Mouse (Mus musculus) forebrain, postnatal 0 days (tissue): ENCODE data around the gene Sumo2. TPM values are rescaled to one million over a fixed set of nuclear protein-coding genes. Genes with fewer than 3 reads are reported as not detected.
A peak's percentile ranks its signal among the peaks of the same experiment; 100 is the strongest.

Experiments used
- ATAC-seq: fragments of 200-750 bp; cut with Nextera tagmentation; 2 replicates; pipeline ENCODE4 v1.8.0; 2017; ENCODE audit warnings: mild to moderate bottlenecking, moderate library complexity
- DNase-seq: peaks from one replicate; pipeline ENCODE4 v3.0.0-alpha.2; 2015
- H3K27ac ChIP-seq: fragments of 300-500 bp; sonication (generic); 2 replicates; pipeline ENCODE4 v1.5.1; 2014; ENCODE audit warnings: low read depth, mild to moderate bottlenecking, antibody characterized with exemption, low read length, moderate library complexity, mixed read lengths
- H3K27me3 ChIP-seq: fragments of 300-500 bp; sonication (generic); 2 replicates; pipeline ENCODE4 v1.6.1; 2014; ENCODE audit warnings: mild to moderate bottlenecking, low read length, mixed read lengths; ENCODE audit not compliant: insufficient read depth
- H3K36me3 ChIP-seq: fragments of 300-500 bp; sonication (generic); 2 replicates; pipeline ENCODE4 v1.6.1; 2014; ENCODE audit warnings: mild to moderate bottlenecking, moderate library complexity; ENCODE audit not compliant: insufficient read depth
- H3K4me1 ChIP-seq: fragments of 300-500 bp; sonication (generic); 2 replicates; pipeline ENCODE4 v1.6.1; 2014; ENCODE audit warnings: antibody characterized with exemption; ENCODE audit not compliant: insufficient read depth
- H3K4me2 ChIP-seq: fragments of 300-500 bp; sonication (generic); 2 replicates; pipeline ENCODE4 v1.6.1; 2014; ENCODE audit warnings: low read depth, mild to moderate bottlenecking, moderate library complexity
- H3K4me3 ChIP-seq: fragments of 300-500 bp; sonication (generic); 2 replicates; pipeline ENCODE4 v1.5.1; 2014; ENCODE audit warnings: low read depth, low read length, mixed read lengths
- H3K9ac ChIP-seq: fragments of 300-500 bp; sonication (generic); 2 replicates; pipeline ENCODE4 v1.6.1; 2014; ENCODE audit warnings: mild to moderate bottlenecking
- H3K9me3 ChIP-seq: fragments of 300-500 bp; sonication (generic); 2 replicates; pipeline ENCODE4 v1.6.1; 2016; ENCODE audit warnings: low read length
- CTCF ChIP-seq: sonication (generic); IDR thresholded peaks from 2 replicates; pipeline ENCODE4 v1.5.1; 2016; ENCODE audit warnings: antibody characterized with exemption, control low read depth, low read depth
- WGBS: fragments of 180-500 bp; shearing (Covaris S2); extraction: QIAGEN DNeasy Blood & Tissue Kit; methylation state at CpG from one replicate; pipeline ENCODE4 v1.1.7; 2014; 5-methylcytosine and 5-hydroxymethylcytosine counted together
- polyA plus RNA-seq: library from polyadenylated mRNA; unstranded; fragments of >200 nt; fragmentation: Nextera tagmentation; extraction: Ambion mirVana; gene quantifications from 2 replicates; pipeline ENCODE4 v1.2.1, GENCODE M21; 2015
- total RNA-seq: library from RNA; depleted of rRNA; stranded (reverse); fragments of >200 nt; gene quantifications from 2 replicates; pipeline ENCODE4 v1.2.3, GENCODE M21; 2014

The Sumo2 gene
- total and polyA plus RNA-seq, 2 experiments from 2014 or later = 795 to 1,185 TPM

DNA sequence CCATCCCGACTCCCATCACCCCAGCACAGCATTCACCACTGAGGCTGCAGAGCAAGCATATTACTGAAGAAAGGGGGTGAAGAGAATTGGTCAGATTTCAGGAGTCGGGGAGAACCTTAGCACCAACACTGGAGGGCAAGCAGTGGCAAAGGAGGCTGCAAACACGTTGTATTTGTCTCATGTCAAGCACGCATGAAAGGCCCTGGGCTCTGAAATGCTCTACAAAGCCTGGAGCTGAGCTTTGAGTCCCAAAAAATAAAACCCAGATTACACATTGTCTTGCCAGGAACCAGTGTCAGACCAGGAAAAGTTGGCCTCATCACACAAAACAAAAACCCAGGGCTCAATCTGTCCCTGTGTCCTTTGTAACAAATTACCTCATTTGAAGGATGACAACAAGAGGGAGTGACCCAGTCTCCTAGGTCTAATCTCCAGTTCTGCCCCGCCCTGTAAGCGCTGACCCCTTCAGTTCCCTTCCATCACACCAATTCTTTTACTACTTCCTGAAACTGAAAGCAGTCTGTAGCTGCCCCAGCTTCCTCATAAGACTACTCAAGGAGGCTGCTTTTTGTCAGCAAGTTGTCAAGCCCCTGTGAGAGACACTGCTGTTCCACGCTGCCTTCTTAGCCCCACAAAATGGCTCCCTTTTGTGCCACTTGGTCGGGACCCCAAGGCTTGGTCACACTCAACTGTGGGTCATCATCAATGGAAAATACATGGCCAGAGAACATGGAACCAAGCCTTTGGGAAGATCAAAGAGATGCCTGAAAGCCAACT lies 23.5 kb downstream of the Sumo2 start:
- H3K4me1 ChIP-seq = peaks cover 21% of the 10 kb centered on the region
- H3K27me3 ChIP-seq = no peaks in the 10 kb centered on the region
- ATAC-seq (no peak), DNase-seq (peak; percentile 56)
- TF ChIP-seq CTCF = no peak
- peak overlapping the region; percentile 91 for H3K27ac ChIP-seq
- no peaks in the 10 kb centered on the region for H3K36me3 ChIP-seq
- no peaks in the 10 kb centered on the region for H3K9me3 ChIP-seq
- peak overlapping the region; percentile 77 for H3K4me2 ChIP-seq
- peak overlapping the region; percentile 99 for H3K9ac ChIP-seq
- WGBS = 4% methylated on average over 8 of the region's 8 CpGs
- peak overlapping the region; percentile 99 for H3K4me3 ChIP-seq

DNA sequence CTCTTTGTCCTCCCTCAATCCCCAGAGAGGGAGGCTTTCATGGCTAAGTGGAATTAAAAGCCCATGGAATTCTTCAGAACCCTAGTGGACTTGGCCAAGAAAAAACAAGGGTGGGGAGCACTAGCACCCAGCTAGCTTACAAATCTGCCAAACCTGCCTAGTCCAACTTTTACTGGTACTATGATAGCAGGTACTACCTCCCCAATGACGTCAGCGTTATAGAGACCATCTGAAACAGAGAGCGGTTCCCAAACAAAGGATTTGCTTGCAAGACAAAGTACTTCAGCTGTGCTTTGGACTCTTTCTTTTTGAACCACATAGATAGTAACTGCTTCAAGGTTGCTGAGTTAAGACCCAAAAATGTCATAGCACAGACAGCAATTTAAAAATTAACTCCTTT lies 24.1 kb downstream of the Sumo2 start:
- Histone ChIP-seq H3K9ac (peak overlapping the region; percentile 99), H3K9me3 (no peaks in the 10 kb centered on the region), H3K27ac (peak overlapping the region; percentile 91), H3K36me3 (no peaks in the 10 kb centered on the region), H3K4me3 (peak overlapping the region; percentile 99), H3K4me1 (peaks cover 27% of the 10 kb centered on the region), H3K27me3 (no peaks in the 10 kb centered on the region), H3K4me2 (peak overlapping the region; percentile 77)
- no peak for TF ChIP-seq CTCF
- peak; percentile 65 for DNase-seq
- 5% methylated on average over 3 of the region's 3 CpGs for WGBS
- ATAC-seq = no peak

DNA sequence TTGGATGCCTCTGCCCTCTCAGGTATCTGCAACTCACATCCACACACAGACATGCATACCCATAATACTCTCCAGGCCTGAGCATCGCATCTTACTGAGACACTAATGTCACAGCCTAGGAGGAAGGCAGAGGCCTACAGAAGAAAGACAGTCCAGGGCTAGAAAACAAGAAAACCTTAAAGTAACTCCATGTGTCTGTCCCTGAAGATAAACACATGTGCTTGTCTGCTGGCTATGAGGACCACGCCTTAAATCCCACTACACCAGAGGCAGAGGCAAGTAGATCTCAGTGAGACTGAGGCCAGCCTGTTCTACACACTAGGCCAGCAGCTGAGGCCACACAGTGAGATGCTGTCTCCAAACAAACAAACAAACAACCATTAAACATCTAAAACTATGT lies 25.0 kb downstream of the Sumo2 start:
- Histone ChIP-seq H3K9ac (peak overlapping the region; percentile 99), H3K9me3 (no peaks in the 10 kb centered on the region), H3K36me3 (no peaks in the 10 kb centered on the region), H3K4me3 (peak overlapping the region; percentile 99), H3K4me1 (peaks cover 27% of the 10 kb centered on the region), H3K27me3 (no peaks in the 10 kb centered on the region), H3K4me2 (peak overlapping the region; percentile 77), H3K27ac (peak overlapping the region; percentile 91)
- 30% methylated on average over 2 of the region's 2 CpGs for WGBS
- ATAC-seq (no peak), DNase-seq (no peak)
- no peak for TF ChIP-seq CTCF

DNA sequence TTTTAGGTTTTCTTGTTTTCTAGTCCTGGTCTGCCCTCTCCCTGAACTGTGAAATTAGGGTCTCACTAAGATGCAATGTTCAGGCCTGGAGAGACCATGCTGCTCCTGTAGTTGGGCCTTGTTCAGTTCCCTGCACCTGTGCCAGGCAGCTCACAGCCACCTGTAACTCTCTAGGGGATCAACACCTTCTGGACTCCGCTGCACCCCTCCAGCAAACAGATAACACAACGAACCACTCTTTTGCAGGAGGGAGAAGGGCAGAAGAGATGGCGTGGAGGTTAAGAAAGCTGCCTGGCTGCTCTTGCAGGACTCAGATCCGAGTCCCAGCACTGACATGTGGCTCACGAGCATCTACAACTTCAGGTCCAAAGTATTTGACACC lies 25.6 kb downstream of the Sumo2 start:
- Histone ChIP-seq H3K27ac (no peak overlapping the region), H3K4me1 (peaks cover 27% of the 10 kb centered on the region), H3K27me3 (no peaks in the 10 kb centered on the region), H3K4me3 (peak overlapping the region; percentile 99), H3K36me3 (no peaks in the 10 kb centered on the region), H3K9ac (peak overlapping the region; percentile 99), H3K9me3 (no peaks in the 10 kb centered on the region), H3K4me2 (peak overlapping the region; percentile 77)
- ATAC-seq (no peak), DNase-seq (no peak)
- WGBS = 25% methylated on average over 5 of the region's 5 CpGs
- no peak for TF ChIP-seq CTCF

DNA sequence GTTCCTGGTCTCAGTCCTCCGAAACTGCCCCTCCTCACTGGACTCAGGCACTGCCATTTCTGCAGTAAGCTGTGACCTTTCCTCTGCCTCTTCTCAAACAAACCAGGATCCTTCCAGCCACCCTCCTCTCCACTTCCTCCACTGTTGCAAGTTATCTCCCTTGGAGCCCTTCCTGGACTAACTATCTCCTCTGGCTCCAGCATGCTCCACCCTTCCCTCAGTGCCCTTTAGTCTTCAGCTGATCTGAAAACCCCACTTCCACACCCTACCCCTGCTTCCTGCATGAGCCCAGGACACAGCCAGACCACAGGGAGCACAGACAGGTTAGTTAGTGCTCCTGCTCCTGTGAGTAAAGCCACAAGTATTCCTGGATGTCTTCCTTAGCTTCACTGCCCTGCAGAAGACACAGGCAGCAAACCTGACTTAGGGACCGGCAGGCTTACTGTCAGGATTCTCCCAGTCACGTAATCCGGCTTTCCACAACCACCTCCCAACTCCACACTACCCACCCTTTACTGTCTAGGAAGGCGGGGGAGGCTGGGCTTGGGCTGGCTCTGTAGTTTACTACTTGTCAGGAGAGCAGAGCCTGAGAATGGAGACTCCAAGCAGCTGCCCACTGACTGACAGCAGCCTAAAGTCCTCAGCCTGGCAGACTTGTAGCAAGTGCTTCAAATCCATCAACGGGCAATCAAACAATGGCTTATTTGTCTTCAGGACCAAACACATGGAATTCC lies 26.1 kb downstream of the Sumo2 start:
- Histone ChIP-seq H3K27ac (peak overlapping the region; percentile 30; the same call in 1 of the 2 replicates), H3K4me1 (peaks cover 27% of the 10 kb centered on the region), H3K27me3 (no peaks in the 10 kb centered on the region), H3K4me2 (peak overlapping the region; percentile 77), H3K9me3 (no peaks in the 10 kb centered on the region), H3K4me3 (peak overlapping the region; percentile 99), H3K9ac (peak overlapping the region; percentile 99), H3K36me3 (no peaks in the 10 kb centered on the region)
- ATAC-seq = no peak
- no peak for DNase-seq
- TF ChIP-seq CTCF = no peak
- 15% methylated on average over 6 of the region's 6 CpGs for WGBS

DNA sequence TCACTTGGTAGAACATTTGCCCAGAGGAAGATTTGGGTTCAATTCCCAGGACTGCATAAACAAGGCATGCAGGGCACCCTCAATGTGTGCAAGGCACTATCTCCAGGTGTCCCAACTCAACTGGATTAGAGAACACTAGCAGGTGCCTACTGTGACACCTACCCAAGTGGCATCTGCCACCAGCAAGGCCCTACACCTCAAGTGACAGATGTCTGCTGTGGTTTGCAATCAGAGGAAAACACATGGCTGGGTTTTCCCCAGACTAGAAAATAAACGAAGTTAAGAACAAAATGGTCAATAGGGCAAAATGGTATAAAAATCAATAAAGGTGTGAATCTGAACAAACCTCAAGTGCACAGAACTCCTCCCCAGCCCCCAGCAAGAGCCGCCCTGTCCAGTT lies 28.0 kb downstream of the Sumo2 start:
- Histone ChIP-seq H3K9me3 (no peaks in the 10 kb centered on the region), H3K36me3 (0 out of 2 replicates have a peak, but pooled peaks cover 2% of the 10 kb centered on the region), H3K4me1 (peaks cover 27% of the 10 kb centered on the region), H3K9ac (no peak overlapping the region), H3K4me3 (no peak overlapping the region), H3K27me3 (no peaks in the 10 kb centered on the region), H3K27ac (no peak overlapping the region), H3K4me2 (no peak overlapping the region)
- DNase-seq (no peak), ATAC-seq (no peak)
- 73% methylated on average over 2 of the region's 2 CpGs for WGBS
- no peak for TF ChIP-seq CTCF

DNA sequence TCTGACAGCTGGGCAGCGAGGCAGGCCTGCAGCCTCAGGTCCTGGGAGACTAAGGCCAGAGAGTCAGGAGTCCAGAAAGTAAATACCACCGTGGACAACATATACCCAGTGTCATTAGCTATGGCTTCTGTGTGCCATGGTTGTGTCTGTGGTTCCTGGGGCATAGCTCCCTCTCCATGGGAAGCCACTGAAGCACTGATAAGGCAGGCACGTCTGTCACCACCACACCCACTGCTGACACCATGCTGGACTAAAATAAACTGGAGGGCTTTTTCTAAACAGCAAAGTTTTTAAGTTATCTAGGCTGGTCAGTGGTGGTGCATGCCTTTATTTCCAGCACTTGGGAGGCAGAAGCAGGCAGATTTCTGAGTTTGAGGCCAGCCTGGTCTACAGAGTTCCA lies 29.5 kb downstream of the Sumo2 start:
- no peak overlapping the region for H3K9ac ChIP-seq
- peaks cover 14% of the 10 kb centered on the region for H3K36me3 ChIP-seq
- H3K27me3 ChIP-seq = no peaks in the 10 kb centered on the region
- H3K4me3 ChIP-seq = no peak overlapping the region
- peaks cover 27% of the 10 kb centered on the region for H3K4me1 ChIP-seq
- WGBS = 73% methylated on average over 3 of the region's 3 CpGs
- ATAC-seq (no peak), DNase-seq (no peak)
- no peaks in the 10 kb centered on the region for H3K9me3 ChIP-seq
- no peak overlapping the region for H3K27ac ChIP-seq
- TF ChIP-seq CTCF = no peak
- no peak overlapping the region for H3K4me2 ChIP-seq
